Mouse (Mus musculus): ENCODE data around the gene Tmem213.

GRCm38 (mm10) chr6:38149483-38149882 is 40.4 kb downstream of the Tmem213 start:
- no peak for TF ChIP-seq POLR2A (IDR thresholded peaks at IDR 0.05; ENCODE audit: low read depth, low read length)
- TF ChIP-seq CTCF (IDR thresholded peaks at IDR 0.05; ENCODE audit: extremely low read depth, insufficient read length, insufficient replicate concordance, low read depth, low read length): no peak

All from small intestine, adult 2 months (tissue).